Mouse (Mus musculus) layer of hippocampus, postnatal 36 days (tissue): ENCODE data around the gene Usf2. TPM values are rescaled to one million over a fixed set of nuclear protein-coding genes. Genes with fewer than 3 reads are reported as not detected.
"Not testable (repeated sequence)": the region's sequence is repeated elsewhere in the genome, so short reads cannot be mapped to it uniquely, and the experiment has no call there.

Experiments used
- DNase-seq, 2 experiments: peaks; one replicate each; pipeline ENCODE4 v3.0.0; 2022
- total RNA-seq, 2 experiments: library from RNA; stranded (reverse); gene quantifications; 2 replicates each; pipeline ENCODE4 v1.2.3; 2021

Gene Usf2
- total RNA-seq, 2 experiments from 2014 or later: 116 to 126 TPM

DNA sequence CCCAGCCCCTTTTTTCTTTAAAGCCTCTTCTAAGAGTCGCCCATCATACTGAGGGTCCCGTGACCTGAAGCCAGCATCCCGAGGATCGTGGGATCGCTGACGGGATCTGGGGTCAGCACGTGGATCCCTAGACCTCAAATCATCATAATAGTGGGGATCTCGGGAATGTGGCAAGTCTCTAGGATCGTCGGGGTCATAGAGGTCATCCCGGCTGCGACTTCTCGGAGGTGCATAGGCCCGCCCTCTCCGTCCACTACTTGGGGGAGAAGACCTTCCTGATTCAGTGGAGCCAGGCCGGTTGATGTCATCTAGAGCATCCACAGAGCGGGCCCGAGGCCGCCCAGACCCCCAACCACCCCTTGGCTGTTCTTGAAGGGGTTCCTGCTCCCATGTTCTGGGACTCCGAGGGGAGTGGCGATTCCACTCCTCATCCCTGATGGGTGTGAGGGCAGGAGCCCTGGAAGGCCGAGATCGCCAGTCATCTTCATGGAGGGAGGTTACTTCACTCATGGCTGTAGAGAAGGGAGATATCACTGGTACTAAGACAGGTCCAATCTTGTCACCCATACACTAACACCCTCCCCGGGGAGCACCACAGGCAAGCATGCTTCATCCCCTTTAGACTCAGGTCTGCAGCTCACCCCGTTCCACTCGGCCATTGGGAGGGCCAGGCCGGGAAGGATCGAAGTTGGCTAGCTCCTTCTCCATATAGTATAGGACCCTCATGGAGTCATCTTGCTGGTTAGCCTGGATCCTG, 1.7 kb upstream of the Usf2 start:
- DNase-seq: no peak

DNA sequence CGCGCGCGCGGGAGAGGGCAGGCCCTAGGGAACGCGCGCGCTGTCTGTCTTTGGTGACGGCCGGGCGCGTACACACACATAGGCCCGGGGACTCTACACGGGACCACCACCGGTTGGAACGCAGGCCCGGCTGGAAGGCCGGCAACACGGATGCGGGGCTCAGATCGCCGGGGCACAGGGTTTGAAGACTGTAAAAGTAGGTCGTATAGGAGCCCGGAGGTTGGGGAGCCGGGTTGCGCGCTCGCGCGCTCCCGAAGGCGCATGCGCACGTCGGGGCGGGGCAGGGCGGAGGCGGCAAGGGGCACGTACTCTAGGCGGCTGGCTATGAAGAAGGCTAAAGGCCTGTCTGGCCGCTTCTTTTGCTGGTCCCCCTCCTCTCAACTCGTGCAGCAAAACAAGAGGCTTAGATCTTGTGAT, 772 bp upstream of the Usf2 start:
- peak; percentile 92 to 93 for DNase-seq

DNA sequence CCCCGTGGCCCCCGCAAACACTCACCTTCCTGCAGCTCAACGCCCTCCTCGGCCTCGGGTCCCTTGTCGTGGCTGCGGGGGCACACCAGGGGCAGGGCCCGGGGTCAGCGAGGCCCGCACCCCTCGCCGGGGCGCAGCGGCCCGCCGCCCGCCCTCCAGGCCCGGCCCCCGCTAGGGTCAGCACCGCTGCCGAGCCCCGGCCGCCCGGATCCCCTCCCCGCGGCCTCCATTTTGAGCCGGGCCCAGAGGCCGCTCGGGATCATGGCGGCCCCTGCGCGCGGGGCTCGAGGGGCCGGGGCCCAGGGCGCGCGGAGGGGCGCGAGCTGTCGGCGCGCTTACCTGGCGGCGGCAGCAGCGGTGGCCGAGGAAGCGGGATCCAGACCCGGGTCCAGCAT, 249 bp downstream of the Usf2 start:
- DNase-seq: no peak

DNA sequence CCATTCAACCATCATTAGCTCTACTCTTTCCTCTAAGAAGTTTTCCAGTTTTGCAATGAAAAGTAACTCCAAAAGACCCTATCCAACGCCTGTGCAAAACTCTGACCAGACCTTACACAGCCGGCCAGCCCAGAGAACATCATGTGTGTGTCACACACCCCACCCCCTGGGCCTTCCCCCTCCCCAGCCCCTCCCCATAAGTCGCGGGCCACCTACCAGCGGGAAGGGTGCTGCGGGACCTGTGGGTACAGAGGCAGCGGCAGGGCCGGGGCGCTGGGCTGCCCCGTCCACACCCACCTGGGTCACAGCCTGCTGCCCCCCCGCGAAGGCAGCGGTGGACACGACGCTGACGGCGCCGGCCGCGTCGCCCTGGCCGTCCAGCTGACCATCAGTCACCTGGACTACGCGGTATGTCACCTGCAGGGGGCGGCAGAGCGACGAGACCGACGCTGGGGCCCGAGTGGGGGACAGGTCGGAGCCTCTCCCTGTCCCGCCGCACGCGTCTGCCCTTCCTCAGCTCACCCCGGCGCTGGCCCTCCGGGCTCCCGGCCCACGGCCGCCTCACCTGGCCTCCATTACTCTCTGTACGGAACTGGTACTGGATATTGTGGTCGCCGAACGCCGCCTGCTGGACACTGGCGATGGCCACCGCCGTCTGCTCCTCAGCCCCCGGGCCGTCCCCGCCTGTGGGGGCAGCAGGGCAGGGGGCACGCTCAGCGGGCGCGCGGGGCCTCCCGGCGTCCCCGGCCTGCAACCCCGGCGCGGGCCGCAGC, 833 bp downstream of the Usf2 start:
- peak; percentile 80 for DNase-seq

- DNase-seq: no peak
Measured at GRCm38 (mm10) chr7:30954971-30955520, 1.6 kb downstream of the Usf2 start.

GRCm38 (mm10) chr7:30954036-30954435, 2.6 kb downstream of the Usf2 start:
- DNase-seq: no peak

DNA sequence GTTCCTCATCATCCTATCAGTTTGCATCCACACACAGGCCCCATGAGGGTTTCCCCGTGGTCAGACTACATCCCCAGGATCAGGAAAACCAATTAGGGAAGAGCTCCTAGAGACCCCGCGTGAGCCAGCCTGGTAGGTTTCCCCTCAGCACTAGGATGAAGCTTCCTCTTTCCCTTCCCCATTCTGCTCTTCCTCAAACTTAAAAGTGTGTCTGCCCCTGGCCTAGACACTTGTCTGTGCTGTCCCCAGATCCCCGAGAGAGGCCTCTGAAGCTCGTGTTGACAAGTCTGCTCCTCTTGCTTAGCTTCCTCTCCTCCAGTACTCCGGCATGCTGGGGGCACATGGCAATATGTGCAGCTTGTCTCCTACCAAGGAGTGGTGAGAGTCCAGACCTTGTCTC, 3.1 kb downstream of the Usf2 start:
- DNase-seq: no peak

GRCm38 (mm10) chr7:30952441-30953265, 4.0 kb downstream of the Usf2 start:
- DNase-seq: no peak

DNA sequence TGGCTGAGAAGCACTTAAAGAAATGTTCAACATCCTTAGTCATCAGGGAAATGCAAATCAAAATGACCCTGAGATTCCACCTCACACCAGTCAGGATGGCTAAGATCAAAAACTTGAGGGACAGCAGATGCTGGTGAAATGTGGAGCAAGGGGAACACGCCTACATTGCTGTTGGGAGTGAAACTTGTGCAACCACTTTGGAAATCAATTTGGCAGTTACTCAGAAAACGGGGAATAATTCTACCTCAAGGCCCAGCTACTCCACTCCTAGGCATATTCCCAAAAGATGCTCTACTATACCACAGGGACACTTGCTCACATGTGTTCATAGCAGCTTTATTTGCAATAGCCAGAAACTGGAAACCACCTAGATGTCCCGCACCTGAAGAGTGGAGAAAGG, 6.7 kb downstream of the Usf2 start:
- DNase-seq: not testable (repeated sequence)

- no peak for DNase-seq
Measured at GRCm38 (mm10) chr7:30945876-30946275, 10.7 kb downstream of the Usf2 start.

- not testable (repeated sequence) for DNase-seq
Measured at GRCm38 (mm10) chr7:30945466-30945865, 11.1 kb downstream of the Usf2 start.

DNA sequence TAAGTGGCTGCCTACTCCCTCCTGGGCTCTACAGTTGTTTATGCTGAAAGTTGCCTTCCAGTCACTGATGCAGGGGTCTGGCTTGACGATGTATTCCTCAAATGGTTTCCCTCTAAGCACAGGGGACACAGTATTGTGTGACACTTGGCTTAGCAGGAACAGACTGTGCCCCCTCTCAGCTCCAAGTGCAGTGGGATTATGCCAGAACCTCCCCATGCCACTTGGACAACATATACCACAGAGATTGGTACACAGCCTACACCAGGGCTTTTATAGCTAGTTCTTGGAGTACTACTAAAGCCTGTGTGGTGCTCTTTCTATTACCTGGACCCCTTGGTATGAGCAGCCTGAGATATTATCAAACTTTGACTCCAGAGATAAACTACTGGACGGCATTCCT, 11.9 kb downstream of the Usf2 start:
- not testable (repeated sequence) for DNase-seq

DNA sequence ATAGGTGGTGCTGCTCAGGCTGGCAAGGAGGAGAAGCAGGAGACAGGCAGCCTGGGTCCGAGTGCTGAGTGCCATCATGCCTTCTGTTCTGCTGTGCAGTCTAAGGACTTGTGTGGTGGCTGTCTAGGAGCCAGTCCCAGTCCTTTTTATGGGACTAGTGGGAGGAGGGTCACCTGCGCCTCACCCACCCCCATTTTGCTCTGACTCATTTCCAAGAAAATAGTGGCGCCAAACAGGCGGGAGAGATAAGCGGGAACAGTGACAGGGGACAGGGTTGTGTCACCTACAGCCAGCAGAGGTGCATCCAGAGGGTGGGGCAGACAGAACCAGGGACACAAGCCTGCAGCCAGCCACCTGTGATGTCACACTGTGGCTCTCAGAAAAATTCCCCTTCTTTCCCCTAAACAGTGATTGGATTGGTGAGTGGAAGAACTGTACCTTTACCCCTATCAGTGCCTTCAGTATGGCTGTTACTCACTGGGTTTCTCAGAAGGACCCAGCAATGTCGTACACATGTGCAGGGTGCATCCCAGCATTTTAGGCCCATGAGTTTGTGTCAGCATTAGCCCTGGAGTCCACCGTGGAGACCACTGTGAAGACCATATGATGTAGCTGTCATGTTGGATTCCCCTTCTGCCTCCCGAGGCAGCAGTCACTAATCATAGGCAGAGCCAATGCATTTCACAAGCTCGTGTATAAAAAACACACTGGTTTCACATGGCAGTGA, 12.5 kb downstream of the Usf2 start, which contains the start of gene Hamp:
Gene Hamp, minus strand, starts transcription at position 124 of the 727 bp plus-strand sequence.
- DNase-seq: no peak

- DNase-seq: not testable (repeated sequence)
Measured at GRCm38 (mm10) chr7:30942365-30942764, 14.2 kb downstream of the Usf2 start.

GRCm38 (mm10) chr7:30940070-30940469, 16.5 kb downstream of the Usf2 start:
- not testable (repeated sequence) for DNase-seq

GRCm38 (mm10) chr7:30935422-30936099, 21.0 kb downstream of the Usf2 start:
- not testable (repeated sequence) for DNase-seq

GRCm38 (mm10) chr7:30924581-30924980, 32.0 kb downstream of the Usf2 start, which contains the start of gene Hamp2:
Gene Hamp2 (minus strand): TSS chr7:30924681.
- DNase-seq: not testable (repeated sequence)

DNA sequence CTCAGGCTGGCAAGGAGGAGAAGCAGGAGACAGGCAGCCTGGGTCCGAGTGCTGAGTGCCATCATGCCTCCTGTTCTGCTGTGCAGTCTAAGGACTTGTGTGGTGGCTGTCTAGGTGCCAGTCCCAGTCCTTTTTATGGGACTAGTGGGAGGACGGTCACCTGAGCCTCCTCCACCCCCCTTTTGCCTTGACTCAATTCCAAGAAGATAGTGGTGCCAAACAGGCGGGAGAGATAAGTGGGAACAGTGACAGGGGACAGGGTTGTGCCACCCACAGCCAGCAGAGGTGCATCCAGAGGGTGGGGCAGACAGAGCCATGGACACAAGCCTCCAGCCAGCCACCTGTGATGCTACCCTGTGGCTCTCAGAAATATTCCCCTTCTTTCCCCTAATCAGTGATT, 32.5 kb downstream of the Usf2 start:
- no peak for DNase-seq

DNA sequence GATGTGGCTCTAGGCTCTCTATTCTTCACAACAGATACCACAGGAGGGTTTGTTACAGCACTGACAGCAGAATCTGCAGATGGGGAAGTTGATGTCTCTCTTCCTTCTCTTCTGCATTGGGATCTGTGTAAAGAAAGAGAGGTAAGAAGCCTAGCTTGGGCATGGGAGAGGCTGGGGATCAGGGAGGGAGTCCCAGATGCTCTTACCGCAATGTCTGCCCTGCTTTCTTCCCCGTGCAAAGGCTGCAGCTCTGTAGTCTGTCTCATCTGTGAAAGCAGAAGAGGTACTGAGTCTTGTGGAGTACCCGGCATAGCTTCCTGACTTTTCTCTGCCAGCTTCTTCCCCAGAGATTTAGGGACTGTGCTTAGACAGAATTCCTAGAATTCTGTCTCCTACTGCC, 34.1 kb downstream of the Usf2 start:
- not testable (repeated sequence) for DNase-seq

DNA sequence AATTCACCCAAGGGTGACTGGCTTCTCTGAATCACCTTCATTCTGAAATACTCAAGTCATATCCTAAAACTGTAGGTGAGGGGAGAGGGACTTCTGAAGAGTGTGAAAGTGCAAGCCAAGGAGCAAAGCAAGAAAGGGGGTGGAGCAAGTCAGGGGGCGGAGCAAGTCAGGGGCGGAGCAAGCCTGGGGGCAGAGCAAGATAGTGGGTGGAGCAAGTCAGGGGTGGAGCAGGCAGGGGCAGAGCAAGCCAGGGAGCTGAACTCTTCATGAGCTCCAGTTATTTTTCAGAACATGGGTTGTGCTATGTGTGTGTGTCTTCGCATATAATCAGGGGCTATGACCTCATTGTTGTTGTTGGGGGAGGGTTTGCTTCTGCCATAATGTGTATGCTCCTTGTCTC, 36.4 kb downstream of the Usf2 start:
- DNase-seq: no peak

DNA sequence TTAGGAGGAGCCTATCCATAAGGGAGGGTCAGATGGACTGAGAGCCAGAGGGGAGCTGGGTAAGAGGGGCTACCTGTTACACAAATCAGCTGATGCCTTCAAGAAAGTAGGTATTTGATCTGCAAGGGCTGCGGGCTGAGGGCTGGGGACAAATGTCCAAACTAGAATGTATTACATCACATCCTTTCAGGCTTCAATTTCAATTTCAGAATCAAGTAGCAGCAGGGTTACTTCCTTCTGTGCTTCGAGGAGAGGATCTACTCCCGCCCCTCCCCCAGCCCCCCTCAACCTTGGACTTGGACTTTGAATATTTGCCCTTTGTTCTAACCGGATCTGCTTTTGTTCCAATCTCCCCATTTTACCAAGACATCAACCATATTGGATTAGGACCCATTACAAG, 39.4 kb downstream of the Usf2 start:
- DNase-seq: no peak
